Mouse (Mus musculus): Measurements from ENCODE around the gene Ago4.
"Not testable (repeated sequence)": the region's sequence is repeated elsewhere in the genome, so short reads cannot be mapped to it uniquely, and the experiment has no call there.

The Ago4 gene

DNA sequence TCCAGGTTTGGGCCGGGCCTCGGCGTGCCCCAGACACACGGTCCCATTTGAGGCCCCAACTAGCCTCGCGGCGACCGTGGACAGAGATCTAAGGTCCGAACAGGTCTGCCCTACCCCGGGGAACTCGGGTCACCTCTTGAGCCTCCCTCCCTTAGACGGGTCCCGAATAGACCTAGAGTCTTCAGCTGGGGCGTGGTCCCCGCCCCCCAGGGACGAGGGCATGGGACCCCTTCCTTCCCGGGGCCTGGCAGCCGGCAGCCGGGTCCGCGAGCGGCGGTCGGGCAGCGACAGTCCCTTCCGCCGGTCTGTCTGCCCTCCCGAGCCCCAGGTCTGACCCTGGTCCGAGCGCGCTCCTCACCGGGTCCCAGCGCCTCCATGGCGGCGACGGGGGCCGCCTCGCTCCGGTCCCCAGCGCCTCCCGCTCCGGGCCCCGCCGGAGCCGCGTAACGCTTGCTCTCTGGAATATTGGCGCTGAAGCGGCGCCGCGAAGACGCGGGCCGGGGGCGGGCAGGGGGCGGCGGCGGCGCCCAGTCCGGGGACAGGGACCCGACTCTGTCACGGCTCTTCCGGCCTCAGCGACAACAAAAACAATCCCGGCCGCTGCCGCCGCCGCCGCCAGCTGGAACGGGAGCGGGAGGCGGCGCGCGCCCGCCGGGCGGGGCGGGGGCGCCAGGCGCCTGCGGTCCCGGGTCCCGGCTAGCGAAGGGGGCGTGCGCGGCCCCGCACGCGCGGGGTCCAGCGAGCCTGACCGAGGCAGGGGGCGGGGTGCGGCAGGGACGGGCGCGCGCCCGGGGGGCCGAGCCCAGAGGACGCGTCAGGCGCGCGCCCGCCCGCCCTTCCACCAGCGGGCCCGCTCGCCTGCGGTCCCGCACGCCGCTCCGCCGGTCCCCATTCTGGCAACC, at the start of gene Ago4:
TSS of gene Ago4 (minus strand) at position 646 of the 902 bp plus-strand sequence.
- DNase-seq (ENCODE audit: low spot score in 2 of 2), result peak; percentile 43 to 55

DNA sequence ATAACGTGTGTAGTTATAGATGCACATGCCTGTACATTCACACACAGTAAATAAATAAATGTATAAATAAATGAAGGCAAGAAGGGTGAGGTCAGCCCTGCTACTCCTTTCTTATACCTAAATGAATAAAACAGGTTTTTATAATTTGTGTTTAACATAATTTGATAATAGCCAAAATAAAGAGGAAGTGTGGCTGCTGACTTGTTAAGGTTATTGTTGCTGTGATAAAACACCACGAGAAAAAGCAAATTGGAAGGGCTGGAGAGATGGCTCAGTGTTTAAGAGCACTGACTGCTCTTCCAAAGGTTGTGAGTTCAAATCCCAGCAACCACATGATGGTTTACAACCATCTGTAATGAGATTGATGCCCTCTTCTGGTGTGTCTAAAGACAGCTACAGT, 45.8 kb upstream of the Ago4 start:
- no peak for DNase-seq (ENCODE audit: low spot score in 2 of 2)

DNA sequence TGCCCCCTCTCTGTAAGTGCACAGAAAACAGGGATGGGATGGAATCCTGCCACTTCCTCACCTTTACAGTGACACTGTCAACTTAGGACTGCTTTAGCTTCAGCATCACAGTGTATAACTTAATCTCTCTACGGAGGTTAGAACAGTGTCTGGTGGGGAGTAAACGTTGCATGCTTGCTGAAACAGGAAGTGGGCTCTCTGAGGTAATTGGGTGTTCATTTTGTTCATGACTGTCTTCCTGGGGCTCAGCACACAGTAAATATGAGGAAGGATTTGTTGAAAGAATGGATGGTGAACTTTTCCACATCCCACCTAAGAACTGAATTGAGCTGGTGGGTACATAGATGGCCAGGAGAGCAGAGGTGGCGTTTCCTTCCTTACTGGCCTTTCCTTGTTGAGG, 44.6 kb upstream of the Ago4 start:
- DNase-seq (ENCODE audit: low spot score in 2 of 2), result no peak

DNA sequence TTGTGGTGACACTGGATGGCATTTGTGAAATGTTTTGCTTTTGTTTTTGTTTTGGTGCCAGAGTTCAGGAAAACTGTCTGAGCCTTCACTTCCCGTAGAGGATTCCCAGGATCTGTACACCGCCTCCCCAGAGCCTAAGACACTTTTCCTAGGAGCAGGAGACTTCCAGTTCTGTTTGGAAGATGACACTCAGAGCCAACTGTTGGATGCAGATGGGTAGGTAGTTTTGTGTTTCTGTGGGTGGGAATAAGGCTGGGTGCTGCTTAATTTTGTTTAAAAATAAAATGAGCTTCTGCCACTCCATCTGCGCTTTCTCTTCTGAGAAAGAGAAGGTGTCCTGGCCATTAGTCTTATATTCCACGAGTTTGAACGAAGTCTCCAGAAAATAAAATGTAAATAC, 43.0 kb upstream of the Ago4 start:
- no peak for DNase-seq (ENCODE audit: low spot score in 2 of 2)

DNA sequence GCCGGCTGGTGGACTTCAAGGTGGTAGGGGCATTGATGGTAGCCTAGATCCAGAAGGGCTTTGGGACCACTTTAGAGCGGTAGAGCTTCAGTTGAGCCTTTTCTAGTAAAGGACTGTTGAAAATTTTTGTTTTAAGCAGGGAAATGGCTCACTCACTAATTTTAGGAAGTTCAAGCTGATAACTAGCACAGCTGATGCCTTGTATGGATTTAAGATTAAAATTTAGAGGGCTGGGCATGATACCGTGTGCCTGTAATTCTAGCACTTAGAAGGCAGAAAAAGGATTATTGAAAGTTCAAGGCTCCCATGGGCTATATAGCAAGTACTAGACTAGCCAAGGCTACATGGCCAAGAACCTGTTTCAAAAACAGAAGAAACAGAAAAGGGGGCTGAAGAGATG, 36.5 kb upstream of the Ago4 start:
- no peak for DNase-seq (ENCODE audit: low spot score in 2 of 2)

GRCm38 (mm10) chr4:126567243-126567642, 34.0 kb upstream of the Ago4 start:
- DNase-seq (ENCODE audit: low spot score in 2 of 2), result no peak

DNA sequence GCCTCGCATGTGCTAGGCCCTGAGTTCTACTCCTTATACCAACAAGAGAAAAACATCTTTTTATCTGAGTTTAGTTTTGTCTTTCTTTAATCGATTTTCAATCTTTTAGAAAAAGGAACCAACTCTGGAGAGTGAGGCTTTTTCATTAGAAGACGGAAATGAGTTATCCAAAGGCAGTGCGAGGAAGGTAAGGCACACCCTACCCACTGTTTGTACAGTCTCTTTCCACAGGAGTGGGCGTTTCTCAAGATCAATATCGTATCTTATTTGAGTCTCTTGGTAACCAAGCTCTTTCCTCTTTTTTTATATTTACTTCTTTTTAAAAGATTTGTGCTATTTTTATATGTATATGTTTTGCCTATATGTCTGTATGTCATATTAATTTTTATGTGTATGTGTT, 30.5 kb upstream of the Ago4 start:
- no peak for DNase-seq (ENCODE audit: low spot score in 2 of 2)

- peak; percentile 79 to 80 for DNase-seq (ENCODE audit: low spot score in 2 of 2)
Observed at GRCm38 (mm10) chr4:126556809-126557711, 23.8 kb upstream of the Ago4 start, which contains the start of gene Clspn. Gene Clspn, plus strand, starts transcription at chr4:126556935.

GRCm38 (mm10) chr4:126554462-126554861, 21.2 kb upstream of the Ago4 start:
- DNase-seq (ENCODE audit: low spot score in 2 of 2), result peak in 1 of 2 experiments; percentile 12

DNA sequence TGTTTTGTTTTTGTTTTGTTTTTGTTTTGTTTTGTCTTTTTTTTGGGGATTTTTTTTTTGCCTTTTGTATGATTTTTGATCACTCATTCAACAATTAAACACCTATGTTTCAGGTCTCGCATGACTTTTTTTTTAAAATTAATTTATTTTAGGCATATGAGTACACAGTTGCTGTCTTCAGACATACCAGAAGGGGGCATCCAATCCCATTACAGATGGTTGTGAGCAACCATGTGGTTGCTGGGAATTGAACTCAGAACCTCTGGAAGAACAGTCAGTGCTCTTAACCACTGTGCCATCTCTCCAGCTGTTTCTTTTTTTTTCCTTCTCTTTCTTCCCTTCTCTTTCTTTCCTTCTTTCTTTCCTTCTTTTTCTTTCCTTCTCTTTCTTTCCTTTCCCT, 20.4 kb upstream of the Ago4 start:
- no peak for DNase-seq (ENCODE audit: low spot score in 2 of 2)

- DNase-seq (ENCODE audit: low spot score in 2 of 2), result no peak
Observed at GRCm38 (mm10) chr4:126553105-126553504, 19.8 kb upstream of the Ago4 start.

GRCm38 (mm10) chr4:126552136-126552535, 18.9 kb upstream of the Ago4 start:
- DNase-seq (ENCODE audit: low spot score in 2 of 2), result no peak

GRCm38 (mm10) chr4:126546183-126546582, 12.9 kb upstream of the Ago4 start:
- no peak for DNase-seq (ENCODE audit: low spot score in 2 of 2)

- DNase-seq (ENCODE audit: low spot score in 2 of 2), result no peak
Observed at GRCm38 (mm10) chr4:126545703-126546102, 12.4 kb upstream of the Ago4 start.

- no peak for DNase-seq (ENCODE audit: low spot score in 2 of 2)
Observed at GRCm38 (mm10) chr4:126545016-126545415, 11.7 kb upstream of the Ago4 start.

DNA sequence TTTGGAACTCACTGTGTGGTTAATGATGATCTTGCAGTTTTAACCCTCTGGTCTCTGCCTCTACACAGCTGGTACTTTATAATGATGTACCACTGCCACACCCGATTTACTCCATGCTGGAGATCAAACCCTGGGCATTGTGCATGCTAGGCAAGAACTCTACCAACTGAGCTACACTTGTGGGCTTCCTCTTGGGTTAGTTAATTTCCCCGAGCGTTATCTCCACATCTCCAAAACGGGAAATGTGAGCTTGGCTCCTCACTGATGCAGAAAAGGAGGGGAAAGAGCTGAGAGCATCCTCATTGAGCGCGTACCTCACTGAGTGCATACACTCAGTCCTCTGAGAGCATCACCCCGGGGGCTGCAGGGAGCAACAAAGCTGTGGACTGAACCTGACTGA, 9.6 kb upstream of the Ago4 start:
- DNase-seq (ENCODE audit: low spot score in 2 of 2), result no peak

GRCm38 (mm10) chr4:126540487-126541071, 7.3 kb upstream of the Ago4 start:
- DNase-seq (ENCODE audit: low spot score in 2 of 2), result no peak

- DNase-seq (ENCODE audit: low spot score in 2 of 2), result peak in 1 of 2 experiments; percentile 42
Observed at GRCm38 (mm10) chr4:126536865-126537264, 3.6 kb upstream of the Ago4 start.

DNA sequence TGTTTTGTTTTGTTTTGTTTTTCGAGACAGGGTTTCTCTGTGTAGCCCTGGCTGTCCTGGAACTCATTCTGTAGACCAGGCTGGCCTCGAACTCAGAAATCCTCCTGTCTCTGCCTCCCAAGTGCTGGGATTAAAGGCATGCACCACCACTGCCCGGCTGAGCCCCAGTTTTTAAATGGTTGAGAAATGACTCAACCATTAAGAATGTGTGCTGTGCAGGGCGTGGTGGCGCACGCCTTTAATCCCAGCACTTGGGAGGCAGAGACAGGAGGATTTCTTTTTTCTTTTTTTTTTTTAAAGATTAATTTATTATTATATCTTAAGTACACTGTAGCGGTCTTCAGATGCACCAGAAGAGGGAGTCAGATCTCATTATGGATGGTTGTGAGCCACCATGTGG, 2.4 kb upstream of the Ago4 start:
- not testable (repeated sequence) for DNase-seq (ENCODE audit: low spot score in 2 of 2)

DNA sequence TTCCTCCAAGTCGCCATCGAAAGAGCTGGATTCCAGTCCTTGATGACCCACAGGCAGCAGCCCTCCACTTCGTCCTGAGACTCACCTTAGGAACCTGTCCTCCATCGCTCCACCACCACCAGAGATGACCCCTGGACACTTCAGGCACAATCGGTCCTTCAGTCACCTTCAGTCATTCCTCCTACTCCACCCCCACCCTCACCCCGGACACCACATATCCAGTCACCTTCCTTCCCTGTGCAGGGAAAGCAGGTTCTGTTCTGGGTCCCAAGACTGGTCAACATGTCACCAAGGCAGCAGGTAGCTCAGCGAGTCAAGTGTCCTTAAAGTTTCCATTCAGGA, 428 bp upstream of the Ago4 start:
- DNase-seq (ENCODE audit: low spot score in 2 of 2), result no peak

DNA sequence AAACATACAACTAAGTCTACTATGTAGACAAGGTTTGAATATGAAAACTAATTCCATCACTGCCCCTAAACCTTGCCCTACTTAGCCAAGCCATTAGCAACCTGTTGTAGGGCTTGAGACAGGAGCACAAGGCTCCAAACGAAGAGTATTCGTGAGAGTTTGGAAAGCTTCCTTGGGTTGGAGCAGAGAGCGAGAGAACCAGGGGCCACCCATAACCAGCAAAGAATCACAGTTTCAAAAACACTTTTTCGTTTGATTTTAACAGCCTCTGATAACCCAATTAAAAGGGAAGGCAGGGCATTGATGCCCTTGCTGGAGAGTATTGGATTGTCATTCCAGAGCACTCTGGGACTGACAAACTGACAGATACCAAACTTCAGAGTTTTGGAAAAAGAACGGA, 980 bp downstream of the Ago4 start:
- no peak for DNase-seq (ENCODE audit: low spot score in 2 of 2)

DNA sequence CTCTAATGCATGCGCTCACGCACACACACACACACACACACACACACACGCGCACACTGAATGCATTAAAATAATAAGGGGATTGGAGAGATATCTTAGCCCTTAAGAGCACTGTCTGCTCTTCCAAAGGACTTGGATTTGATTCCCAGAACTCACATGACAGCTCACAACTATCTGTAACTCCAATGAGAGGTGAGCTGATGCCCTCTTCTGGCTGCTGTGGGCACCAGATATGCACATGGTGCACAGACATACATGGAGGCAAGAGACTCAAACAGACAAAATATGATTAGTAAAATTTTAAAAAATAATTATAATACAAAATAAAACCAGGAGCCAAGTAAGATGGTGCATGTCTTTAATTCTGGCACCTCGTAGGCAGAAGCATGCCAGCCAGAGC, 6.4 kb downstream of the Ago4 start:
- DNase-seq (ENCODE audit: low spot score in 2 of 2), result no peak

Measured in heart, adult 9 months (tissue).